Mouse (Mus musculus) stomach, postnatal 0 days (tissue): ENCODE results near the gene Dpp7. TPM values are rescaled to one million over a fixed set of nuclear protein-coding genes. Genes with fewer than 3 reads are reported as not detected.

ENCODE experiments used
- ATAC-seq: fragments of 200-750 bp; cut with Nextera tagmentation; 2 replicates; pipeline ENCODE4 v1.8.0; 2017; ENCODE audit not compliant: low FRiP score, low TSS enrichment
- DNase-seq: peaks from one replicate; pipeline ENCODE4 v3.0.0-alpha.2; 2016; ENCODE audit warnings: low spot score
- H3K27ac ChIP-seq: fragments of 300-500 bp; sonication (generic); replicated peaks from 2 replicates; pipeline ENCODE4 v1.5.1; 2014; ENCODE audit warnings: mild to moderate bottlenecking, control low read depth
- H3K27me3 ChIP-seq: fragments of 300-500 bp; sonication (generic); 2 replicates; pipeline ENCODE4 v1.6.1; 2014; ENCODE audit warnings: low read length; ENCODE audit not compliant: control insufficient read depth, insufficient read depth
- H3K36me3 ChIP-seq: fragments of 300-500 bp; sonication (generic); 2 replicates; pipeline ENCODE4 v1.6.1; 2014; ENCODE audit warnings: low read length, mixed read lengths; ENCODE audit not compliant: control insufficient read depth, insufficient read depth
- H3K4me1 ChIP-seq: fragments of 300-500 bp; sonication (generic); replicated peaks from 2 replicates; pipeline ENCODE4 v1.6.1; 2014; ENCODE audit warnings: antibody characterized with exemption; ENCODE audit not compliant: control insufficient read depth, insufficient read depth
- H3K4me2 ChIP-seq: fragments of 300-500 bp; sonication (generic); replicated peaks from 2 replicates; pipeline ENCODE4 v1.6.1; 2014; ENCODE audit warnings: low read depth, mild to moderate bottlenecking, control low read depth, moderate library complexity
- H3K4me3 ChIP-seq: fragments of 300-500 bp; sonication (generic); 2 replicates; pipeline ENCODE4 v1.5.1; 2014; ENCODE audit warnings: low read depth, low read length, control low read depth
- H3K9ac ChIP-seq: fragments of 300-500 bp; sonication (generic); 2 replicates; pipeline ENCODE4 v1.6.1; 2014; ENCODE audit warnings: mild to moderate bottlenecking, low read length, control low read depth, mixed read lengths
- H3K9me3 ChIP-seq: fragments of 300-500 bp; sonication (generic); 2 replicates; pipeline ENCODE4 v1.6.1; 2016; ENCODE audit warnings: low read length; ENCODE audit not compliant: control insufficient read depth
- CTCF ChIP-seq: IDR thresholded peaks from 2 replicates; pipeline ENCODE4 v1.5.1; 2016; ENCODE audit warnings: antibody characterized with exemption, low read depth, mild to moderate bottlenecking, moderate library complexity
- EP300 ChIP-seq: optimal IDR thresholded peaks from 2 replicates; pipeline ENCODE3; 2016; ENCODE audit warnings: antibody characterized with exemption
- WGBS: fragments of 180-500 bp; shearing (Covaris S2); extraction: QIAGEN DNeasy Blood & Tissue Kit; methylation state at CpG from one replicate; pipeline ENCODE4 v1.1.7; 2014; 5-methylcytosine and 5-hydroxymethylcytosine counted together
- polyA plus RNA-seq: library from polyadenylated mRNA; unstranded; fragments of >200 nt; fragmentation: Nextera tagmentation; extraction: Ambion mirVana; gene quantifications from 2 replicates; pipeline ENCODE4 v1.2.1, GENCODE M21; 2015

Gene Dpp7
- polyA plus RNA-seq, 1 experiment from 2014 or later, result 9.9 TPM

- TF ChIP-seq EP300 (no peak), CTCF (no peak)
- Histone ChIP-seq H3K36me3 (peaks cover 3% of the 10 kb centered on the region; the same call in 1 of the 2 replicates), H3K9me3 (no peaks in the 10 kb centered on the region), H3K4me3 (peak overlapping the region; percentile 68), H3K4me1 (peaks cover 3% of the 10 kb centered on the region; the same call in 1 of the 2 replicates), H3K4me2 (peak overlapping the region; percentile 95), H3K9ac (peak overlapping the region; percentile 73; the same call in 1 of the 2 replicates), H3K27ac (peak overlapping the region; percentile 78), H3K27me3 (no peaks in the 10 kb centered on the region)
- ATAC-seq (peak; percentile 11; the same call in 1 of the 2 replicates), DNase-seq (peak; percentile 30)
- 81% methylated on average over 4 of the region's 4 CpGs for WGBS
These were observed 8.2 kb upstream of the Dpp7 start for GRCm38 (mm10) chr2:25364313-25364712.

GRCm38 (mm10) chr2:25363478-25364178 lies 7.5 kb upstream of the Dpp7 start:
- Histone ChIP-seq H3K27me3 (no peaks in the 10 kb centered on the region), H3K9ac (0 out of 2 replicates have a peak overlapping the region, but pooled peaks have one; percentile 0), H3K9me3 (no peaks in the 10 kb centered on the region), H3K4me3 (no peak overlapping the region), H3K4me2 (0 out of 2 replicates have a peak overlapping the region, but pooled peaks have one; percentile 14), H3K4me1 (peaks cover 3% of the 10 kb centered on the region; the same call in 1 of the 2 replicates), H3K36me3 (peaks cover 3% of the 10 kb centered on the region; the same call in 1 of the 2 replicates), H3K27ac (peak overlapping the region; percentile 78)
- peak; percentile 86 for DNase-seq
- 36% methylated on average over 13 of the region's 13 CpGs for WGBS
- TF ChIP-seq EP300, result no peak
- TF ChIP-seq CTCF, result no peak
- ATAC-seq, result peak; percentile 90

- TF ChIP-seq CTCF, result no peak
- TF ChIP-seq EP300, result no peak
- WGBS, result 77% methylated on average over 4 of the region's 4 CpGs
- no peak overlapping the region for H3K27ac ChIP-seq
- no peak for ATAC-seq
- no peak overlapping the region for H3K4me3 ChIP-seq
- DNase-seq, result no peak
- H3K4me1 ChIP-seq, result peaks cover 7% of the 10 kb centered on the region
- H3K4me2 ChIP-seq, result no peak overlapping the region
- H3K9ac ChIP-seq, result no peak overlapping the region
- no peaks in the 10 kb centered on the region for H3K9me3 ChIP-seq
- H3K27me3 ChIP-seq, result no peaks in the 10 kb centered on the region
- peaks cover 3% of the 10 kb centered on the region; the same call in 1 of the 2 replicates for H3K36me3 ChIP-seq
These were observed 3.7 kb upstream of the Dpp7 start for GRCm38 (mm10) chr2:25359848-25360247.

DNA sequence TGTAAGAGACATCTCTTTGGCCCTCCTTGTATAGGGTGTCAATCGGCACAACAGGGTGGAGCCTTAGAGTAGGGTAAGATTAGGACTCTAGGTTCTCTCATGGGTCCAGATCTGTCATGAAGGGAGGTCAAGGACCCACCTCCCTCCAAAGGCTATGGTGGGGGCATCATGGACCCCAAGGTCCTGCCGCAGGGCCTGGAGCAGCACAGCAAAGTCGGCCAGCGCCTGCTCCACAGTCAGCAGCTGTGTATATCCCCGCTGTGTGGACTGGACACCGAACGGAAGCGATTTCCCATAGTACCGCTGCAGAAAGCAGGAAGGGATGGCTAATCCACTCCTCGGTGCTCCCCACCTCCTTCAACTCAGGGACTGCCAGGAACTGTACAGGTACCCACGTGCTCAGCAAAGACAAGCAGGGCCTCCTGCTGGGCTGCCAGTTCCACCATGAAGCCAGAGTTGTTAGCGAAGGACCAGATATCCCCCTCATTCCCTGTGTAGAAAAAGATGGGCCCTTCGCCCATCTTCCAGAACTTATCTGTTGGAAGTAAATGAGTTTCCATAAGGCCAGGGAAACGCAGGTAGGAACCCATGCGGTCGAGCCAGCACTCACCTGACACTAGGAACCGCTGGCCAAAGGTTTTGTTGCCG lies 616 bp downstream of the Dpp7 start:
- DNase-seq (no peak), ATAC-seq (peak; percentile 10; the same call in 1 of the 2 replicates)
- H3K4me1 ChIP-seq, result peaks cover 5% of the 10 kb centered on the region
- TF ChIP-seq CTCF, result no peak
- no peak for TF ChIP-seq EP300
- H3K36me3 ChIP-seq, result peaks cover 17% of the 10 kb centered on the region
- H3K9ac ChIP-seq, result peak overlapping the region; percentile 43; the same call in 1 of the 2 replicates
- no peak overlapping the region for H3K27ac ChIP-seq
- H3K4me2 ChIP-seq, result peak overlapping the region; percentile 73
- no peaks in the 10 kb centered on the region for H3K9me3 ChIP-seq
- H3K4me3 ChIP-seq, result peak overlapping the region; percentile 34
- H3K27me3 ChIP-seq, result no peaks in the 10 kb centered on the region
- WGBS, result 37% methylated on average over 18 of the region's 18 CpGs

GRCm38 (mm10) chr2:25354211-25354610 lies 1.9 kb downstream of the Dpp7 start:
- no peak overlapping the region for H3K9ac ChIP-seq
- H3K4me3 ChIP-seq, result no peak overlapping the region
- H3K4me2 ChIP-seq, result no peak overlapping the region
- WGBS, result 86% methylated on average over 6 of the region's 6 CpGs
- no peak for TF ChIP-seq CTCF
- no peak for TF ChIP-seq EP300
- H3K27ac ChIP-seq, result no peak overlapping the region
- ATAC-seq, result no peak
- no peaks in the 10 kb centered on the region for H3K27me3 ChIP-seq
- H3K4me1 ChIP-seq, result peaks cover 5% of the 10 kb centered on the region
- no peak for DNase-seq
- no peaks in the 10 kb centered on the region for H3K9me3 ChIP-seq
- H3K36me3 ChIP-seq, result peaks cover 26% of the 10 kb centered on the region

GRCm38 (mm10) chr2:25350701-25351100 lies 5.5 kb downstream of the Dpp7 start:
- TF ChIP-seq EP300, result no peak
- TF ChIP-seq CTCF, result no peak
- Histone ChIP-seq H3K27me3 (no peaks in the 10 kb centered on the region), H3K4me1 (peaks cover 3% of the 10 kb centered on the region), H3K36me3 (peaks cover 47% of the 10 kb centered on the region), H3K9me3 (no peaks in the 10 kb centered on the region), H3K4me3 (no peak overlapping the region), H3K27ac (no peak overlapping the region), H3K9ac (no peak overlapping the region), H3K4me2 (no peak overlapping the region)
- 98% methylated on average over 3 of the region's 3 CpGs for WGBS
- ATAC-seq, result no peak
- no peak for DNase-seq
